Mouse (Mus musculus) hindbrain, embryonic 13.5 days (tissue): ENCODE measurements around the gene Fermt1. TPM values are rescaled to one million over a fixed set of nuclear protein-coding genes. Genes with fewer than 3 reads are reported as not detected.

Source experiments
- ATAC-seq: fragments of 200-750 bp; cut with Nextera tagmentation; 2 replicates; pipeline ENCODE4 v1.8.0; 2017; ENCODE audit warnings: moderate TSS enrichment; ENCODE audit not compliant: low FRiP score
- H3K27ac ChIP-seq: fragments of 300-500 bp; sonication (generic); 2 replicates; pipeline ENCODE4 v1.5.1; 2015; ENCODE audit warnings: inconsistent platforms, mild to moderate bottlenecking, moderate library complexity
- H3K27me3 ChIP-seq: fragments of 300-500 bp; sonication (generic); 2 replicates; pipeline ENCODE4 v1.6.1; 2015; ENCODE audit warnings: mild to moderate bottlenecking, inconsistent platforms
- H3K36me3 ChIP-seq: fragments of 300-500 bp; sonication (generic); 2 replicates; pipeline ENCODE4 v1.6.1; 2015; ENCODE audit warnings: mild to moderate bottlenecking, inconsistent platforms
- H3K4me1 ChIP-seq: fragments of 300-500 bp; sonication (generic); replicated peaks from 2 replicates; pipeline ENCODE4 v1.6.1; 2015; ENCODE audit warnings: inconsistent platforms
- H3K4me2 ChIP-seq: fragments of 300-500 bp; sonication (generic); 2 replicates; pipeline ENCODE4 v1.6.1; 2015; ENCODE audit warnings: inconsistent platforms, mild to moderate bottlenecking, moderate library complexity
- H3K4me3 ChIP-seq: fragments of 300-500 bp; sonication (generic); 2 replicates; pipeline ENCODE4 v1.5.1; 2015; ENCODE audit warnings: mild to moderate bottlenecking, inconsistent platforms
- H3K9ac ChIP-seq: fragments of 300-500 bp; sonication (generic); 2 replicates; pipeline ENCODE4 v1.6.1; 2015; ENCODE audit warnings: mild to moderate bottlenecking, inconsistent platforms
- H3K9me3 ChIP-seq: fragments of 300-500 bp; sonication (generic); 2 replicates; pipeline ENCODE4 v1.6.1; 2016; ENCODE audit warnings: inconsistent platforms
- WGBS: fragments of 180-500 bp; shearing (Covaris S2); methylation state at CpG from one replicate; pipeline ENCODE4 v1.1.7; 2015; 5-methylcytosine and 5-hydroxymethylcytosine counted together
- polyA plus RNA-seq: library from polyadenylated mRNA; unstranded; fragments of >200 nt; fragmentation: Nextera tagmentation; extraction: Ambion mirVana; gene quantifications from 2 replicates; pipeline ENCODE4 v1.2.1, GENCODE M21; 2015

The Fermt1 gene
- polyA plus RNA-seq, 1 experiment from 2014 or later: not detected

DNA sequence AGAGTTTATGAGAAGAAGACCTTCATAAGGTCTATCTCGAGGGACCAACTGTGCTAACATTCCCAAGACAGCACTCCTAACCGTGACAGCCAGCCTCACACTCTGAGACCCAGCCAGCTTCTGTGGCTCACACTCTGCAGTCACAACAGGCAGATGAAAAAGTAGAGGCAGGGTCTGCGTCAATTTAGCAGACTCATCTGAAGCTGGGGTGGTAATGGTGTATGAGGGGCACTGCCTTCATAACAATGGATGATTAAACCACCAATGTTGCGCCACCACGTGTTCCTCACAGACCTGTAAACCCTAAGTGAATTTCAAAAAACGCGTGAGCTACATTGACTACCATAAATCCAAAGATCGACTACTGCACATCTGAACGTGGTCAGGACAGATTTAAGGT lies 2.1 kb downstream of the Fermt1 start:
- Histone ChIP-seq H3K4me3 (no peak overlapping the region), H3K27ac (no peak overlapping the region), H3K9ac (no peak overlapping the region), H3K36me3 (no peaks in the 10 kb centered on the region), H3K9me3 (no peaks in the 10 kb centered on the region), H3K27me3 (peaks cover 56% of the 10 kb centered on the region), H3K4me2 (no peak overlapping the region), H3K4me1 (peaks cover 15% of the 10 kb centered on the region)
- 53% methylated on average over 9 of the region's 9 CpGs for WGBS
- ATAC-seq: no peak

DNA sequence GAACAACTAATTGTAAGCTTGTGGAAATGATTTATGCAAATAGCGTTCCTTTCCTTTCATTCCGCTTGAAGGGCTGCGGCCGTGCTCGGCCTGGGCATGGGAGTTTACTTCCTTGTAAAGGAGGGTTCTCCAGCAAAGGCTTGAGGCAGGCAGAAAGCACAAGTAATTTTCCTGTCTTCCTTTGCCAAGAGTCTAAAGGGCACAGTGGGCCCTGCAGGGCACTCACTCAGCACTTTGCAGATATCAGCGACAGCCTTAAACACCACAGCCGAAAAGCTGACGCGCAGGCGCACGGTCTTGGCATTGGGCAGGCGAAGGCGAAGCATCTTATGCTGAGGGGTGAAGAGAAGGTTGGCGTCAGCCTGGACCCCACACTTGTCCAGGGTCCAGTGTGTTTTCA lies 6.7 kb downstream of the Fermt1 start:
- Histone ChIP-seq H3K4me3 (no peak overlapping the region), H3K27me3 (peaks cover 15% of the 10 kb centered on the region), H3K36me3 (no peaks in the 10 kb centered on the region), H3K4me2 (no peak overlapping the region), H3K4me1 (no peaks in the 10 kb centered on the region), H3K9me3 (no peaks in the 10 kb centered on the region), H3K9ac (no peak overlapping the region), H3K27ac (no peak overlapping the region)
- WGBS: 81% methylated on average over 14 of the region's 14 CpGs
- ATAC-seq: no peak

DNA sequence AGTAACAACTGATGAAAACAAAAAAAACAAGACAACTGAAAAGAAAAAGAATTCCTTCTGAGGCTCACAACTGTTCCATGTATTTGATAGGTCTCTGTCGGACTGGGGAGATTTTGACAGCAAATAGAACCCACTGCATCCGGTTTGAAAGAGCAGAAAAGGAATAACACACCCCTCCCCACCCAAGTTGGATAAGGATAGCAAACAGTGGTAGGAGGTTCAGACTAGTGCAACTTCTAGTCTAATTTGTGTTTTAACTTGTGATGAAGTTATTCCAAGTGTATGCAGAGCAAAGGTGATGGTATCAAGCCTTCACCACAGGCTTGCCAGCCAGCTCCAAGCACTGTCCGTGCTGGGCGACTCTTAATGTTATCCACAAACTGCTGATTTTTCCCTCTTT lies 9.5 kb downstream of the Fermt1 start:
- Histone ChIP-seq H3K36me3 (no peaks in the 10 kb centered on the region), H3K4me1 (no peaks in the 10 kb centered on the region), H3K4me3 (no peak overlapping the region), H3K9ac (no peak overlapping the region), H3K27ac (no peak overlapping the region), H3K9me3 (no peaks in the 10 kb centered on the region), H3K4me2 (no peak overlapping the region), H3K27me3 (no peaks in the 10 kb centered on the region)
- 86% methylated on average over 4 of the region's 4 CpGs for WGBS
- no peak for ATAC-seq

DNA sequence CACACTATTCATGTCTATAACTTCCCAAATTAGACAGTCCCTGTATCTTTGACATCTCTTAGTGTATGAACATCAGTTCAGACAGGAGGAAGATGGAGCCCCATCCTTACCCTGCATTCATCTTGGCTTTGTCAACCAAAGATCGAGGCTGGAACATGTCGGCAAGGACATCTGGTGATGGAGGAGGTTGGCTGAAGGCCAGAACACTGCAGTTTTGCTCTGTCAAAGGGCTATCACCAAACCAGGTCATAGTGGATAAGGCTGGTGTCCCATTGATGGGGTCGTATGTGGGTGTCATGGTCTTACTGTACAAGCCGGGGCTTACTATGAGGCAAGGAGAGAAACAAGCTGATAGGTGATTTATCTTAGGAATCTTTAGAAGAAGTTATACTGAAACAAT lies 11.0 kb downstream of the Fermt1 start:
- no peak overlapping the region for H3K9ac ChIP-seq
- no peak overlapping the region for H3K4me3 ChIP-seq
- no peak overlapping the region for H3K4me2 ChIP-seq
- WGBS: 93% methylated on average over 4 of the region's 4 CpGs
- ATAC-seq: no peak
- H3K36me3 ChIP-seq: no peaks in the 10 kb centered on the region
- no peaks in the 10 kb centered on the region for H3K4me1 ChIP-seq
- no peaks in the 10 kb centered on the region for H3K27me3 ChIP-seq
- H3K9me3 ChIP-seq: no peaks in the 10 kb centered on the region
- H3K27ac ChIP-seq: no peak overlapping the region

GRCm38 (mm10) chr2:132934142-132934541 lies 11.6 kb downstream of the Fermt1 start:
- Histone ChIP-seq H3K4me2 (no peak overlapping the region), H3K9ac (no peak overlapping the region), H3K36me3 (no peaks in the 10 kb centered on the region), H3K27me3 (no peaks in the 10 kb centered on the region), H3K4me1 (no peaks in the 10 kb centered on the region), H3K4me3 (no peak overlapping the region), H3K9me3 (no peaks in the 10 kb centered on the region), H3K27ac (no peak overlapping the region)
- 94% methylated on average over 2 of the region's 2 CpGs for WGBS
- ATAC-seq: no peak

DNA sequence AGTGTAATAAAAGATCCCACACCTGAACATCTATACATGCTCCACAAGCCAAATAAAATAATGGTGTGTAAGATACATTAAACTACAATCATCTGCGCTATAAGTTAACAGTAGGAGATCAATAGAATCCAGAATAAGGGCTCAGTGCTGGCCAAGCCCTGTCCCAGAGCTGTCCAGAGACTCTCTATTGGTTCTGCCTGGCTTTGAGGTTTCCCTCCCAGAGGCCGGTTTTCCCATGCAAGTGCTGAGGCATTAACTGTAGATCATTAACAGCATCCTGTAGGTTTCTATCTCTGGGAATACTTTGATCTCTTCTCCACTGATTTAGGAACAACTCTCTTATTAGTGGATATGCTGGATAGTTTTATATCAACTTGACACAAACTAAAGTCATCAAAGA lies 16.7 kb downstream of the Fermt1 start:
- Histone ChIP-seq H3K27me3 (no peaks in the 10 kb centered on the region), H3K9ac (no peak overlapping the region), H3K36me3 (no peaks in the 10 kb centered on the region), H3K27ac (no peak overlapping the region), H3K4me2 (no peak overlapping the region), H3K4me1 (no peaks in the 10 kb centered on the region), H3K9me3 (no peaks in the 10 kb centered on the region), H3K4me3 (no peak overlapping the region)
- WGBS: 77% methylated on average over 2 of the region's 2 CpGs
- no peak for ATAC-seq

GRCm38 (mm10) chr2:132927871-132928270 lies 17.8 kb downstream of the Fermt1 start:
- ATAC-seq: no peak
- Histone ChIP-seq H3K4me3 (no peak overlapping the region), H3K27me3 (no peaks in the 10 kb centered on the region), H3K4me1 (no peaks in the 10 kb centered on the region), H3K9ac (no peak overlapping the region), H3K9me3 (no peaks in the 10 kb centered on the region), H3K4me2 (no peak overlapping the region), H3K27ac (no peak overlapping the region), H3K36me3 (no peaks in the 10 kb centered on the region)
- WGBS: 70% methylated on average over 2 of the region's 2 CpGs

- 78% methylated on average over 2 of the region's 2 CpGs for WGBS
- ATAC-seq: no peak
- no peaks in the 10 kb centered on the region for H3K27me3 ChIP-seq
- no peaks in the 10 kb centered on the region for H3K9me3 ChIP-seq
- no peaks in the 10 kb centered on the region for H3K36me3 ChIP-seq
- no peak overlapping the region for H3K4me3 ChIP-seq
- no peak overlapping the region for H3K4me2 ChIP-seq
- H3K9ac ChIP-seq: peak overlapping the region; percentile 8; the same call in 1 of the 2 replicates
- H3K4me1 ChIP-seq: no peaks in the 10 kb centered on the region
- H3K27ac ChIP-seq: no peak overlapping the region
Measured at GRCm38 (mm10) chr2:132927298-132927697, 18.4 kb downstream of the Fermt1 start.

DNA sequence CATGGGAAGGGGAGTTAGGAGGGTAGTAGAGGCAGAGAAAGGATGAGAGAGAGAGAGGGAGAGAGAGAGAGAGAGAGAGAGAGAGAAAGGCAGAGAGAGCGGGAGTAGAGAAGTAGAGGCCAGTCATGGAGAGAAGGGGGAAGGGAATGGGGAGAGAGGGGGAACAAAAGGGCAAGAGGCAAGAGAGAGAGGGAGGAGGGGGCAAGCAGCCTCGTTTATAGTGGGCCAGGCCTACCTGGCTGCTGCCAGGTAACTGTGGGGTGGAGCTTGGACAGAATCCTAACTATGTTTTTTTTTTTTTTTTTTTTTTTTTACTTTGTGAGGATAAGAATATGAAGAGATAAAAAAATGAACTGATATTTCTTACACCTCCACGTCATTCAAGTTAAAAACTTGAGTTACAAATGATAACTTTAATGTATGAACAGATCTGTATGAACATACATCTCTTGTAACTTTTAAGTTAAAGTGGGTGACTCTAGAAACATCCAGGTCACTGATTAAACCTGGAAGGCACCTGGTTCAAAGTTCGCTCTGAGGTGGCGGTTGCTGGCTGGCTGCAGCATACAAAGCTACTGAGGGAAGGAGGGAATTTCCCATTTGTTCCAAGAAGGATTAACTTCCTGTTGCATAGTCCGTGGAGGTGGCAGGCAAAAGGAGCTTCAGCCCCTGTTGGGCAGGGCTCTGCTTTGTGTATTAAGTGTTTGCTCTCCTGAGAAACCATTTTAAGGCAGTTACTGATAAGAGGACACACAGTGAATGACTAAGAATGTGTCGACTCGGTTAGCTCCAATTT lies 22.2 kb downstream of the Fermt1 start:
- 58% methylated on average over 8 of the region's 8 CpGs for WGBS

DNA sequence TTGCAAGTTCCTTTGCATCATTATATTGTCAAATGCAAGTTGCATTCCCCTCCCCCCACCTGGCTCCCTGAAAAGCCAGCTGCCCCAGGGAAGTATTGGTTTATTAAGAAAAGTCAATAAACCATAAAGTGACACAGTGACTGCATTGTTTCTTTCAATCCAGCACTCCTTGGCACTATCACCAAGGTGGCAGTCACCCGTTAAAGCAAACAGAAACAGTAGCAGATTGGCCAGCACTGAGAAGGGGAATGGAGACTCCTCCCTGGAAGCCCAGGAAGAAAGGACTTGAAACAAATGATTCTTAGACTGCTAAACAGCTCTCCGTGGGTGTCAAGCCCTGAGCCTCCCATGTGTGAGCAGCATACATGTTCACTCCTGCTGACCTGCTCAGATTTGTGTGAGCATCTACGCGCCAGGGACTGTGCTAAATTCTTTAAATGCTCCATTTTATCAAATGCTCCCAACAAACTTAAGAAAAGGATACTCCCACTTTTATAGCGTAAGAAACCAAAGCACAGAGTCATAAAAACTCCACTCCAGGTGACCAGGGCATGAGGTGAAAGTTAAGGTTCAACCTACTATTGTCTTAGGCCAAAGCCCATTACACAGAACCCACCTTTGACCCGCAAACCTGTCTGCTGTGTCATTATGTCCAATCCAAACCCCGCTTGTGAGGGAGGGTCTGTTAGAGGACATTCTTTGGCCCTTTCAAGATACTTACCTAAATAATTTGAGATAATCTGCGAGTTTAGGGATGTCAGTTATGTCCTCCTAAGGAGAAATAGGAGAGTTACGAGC lies 23.4 kb downstream of the Fermt1 start:
- ATAC-seq: no peak
- Histone ChIP-seq H3K4me1 (no peaks in the 10 kb centered on the region), H3K9ac (no peak overlapping the region), H3K9me3 (no peaks in the 10 kb centered on the region), H3K36me3 (no peaks in the 10 kb centered on the region), H3K27me3 (no peaks in the 10 kb centered on the region), H3K4me3 (no peak overlapping the region), H3K27ac (no peak overlapping the region), H3K4me2 (no peak overlapping the region)
- WGBS: 76% methylated on average over 9 of the region's 9 CpGs

More for the DNA sequence above, 22.2 kb downstream of the Fermt1 start:
- Histone ChIP-seq H3K4me3 (no peak overlapping the region), H3K36me3 (no peaks in the 10 kb centered on the region), H3K4me2 (no peak overlapping the region), H3K27me3 (no peaks in the 10 kb centered on the region), H3K4me1 (no peaks in the 10 kb centered on the region), H3K9me3 (no peaks in the 10 kb centered on the region), H3K9ac (no peak overlapping the region), H3K27ac (no peak overlapping the region)
- no peak for ATAC-seq

DNA sequence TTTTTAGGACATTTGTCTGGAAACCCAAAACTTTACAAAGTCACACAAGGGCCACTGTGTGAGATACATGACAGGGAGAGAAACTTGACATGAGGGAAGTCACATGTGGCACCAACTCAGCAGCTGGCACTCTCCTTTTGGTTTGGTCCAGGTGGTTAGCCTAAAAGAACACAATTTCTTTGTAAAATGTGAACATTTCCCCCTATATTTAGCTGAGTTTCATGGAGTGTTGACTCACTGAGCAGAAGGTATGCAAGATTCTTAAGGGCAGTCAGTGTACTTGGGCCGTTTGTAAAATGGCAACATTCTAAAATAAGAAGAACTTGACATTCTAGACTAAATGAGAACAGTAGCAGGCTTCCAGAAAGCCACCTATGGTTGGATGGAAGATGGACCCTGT lies 30.9 kb downstream of the Fermt1 start:
- no peak for ATAC-seq

DNA sequence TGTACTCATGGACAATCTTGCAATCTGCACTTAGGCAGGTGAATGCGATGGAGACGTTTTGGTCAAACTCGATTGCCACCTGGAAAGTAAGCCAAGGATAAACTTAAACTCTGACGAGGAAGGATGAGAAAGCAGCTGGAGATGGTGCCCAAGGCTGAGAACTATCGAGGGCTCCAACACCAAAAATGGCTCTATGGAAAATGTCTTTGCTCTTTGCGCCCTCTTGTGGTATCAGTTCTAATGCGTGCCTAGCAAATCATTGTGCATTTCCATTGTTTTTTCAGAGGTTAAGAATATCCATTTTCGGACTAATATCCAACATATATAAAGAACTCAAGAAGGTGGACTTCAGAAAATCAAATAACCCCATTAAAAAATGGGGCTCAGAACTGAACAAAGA lies 38.9 kb downstream of the Fermt1 start:
- Histone ChIP-seq H3K4me2 (no peak overlapping the region), H3K36me3 (no peaks in the 10 kb centered on the region), H3K27ac (no peak overlapping the region), H3K9ac (no peak overlapping the region), H3K4me3 (no peak overlapping the region), H3K4me1 (no peaks in the 10 kb centered on the region; the same call in 1 of the 2 replicates), H3K27me3 (no peaks in the 10 kb centered on the region), H3K9me3 (no peaks in the 10 kb centered on the region)
- 35% methylated on average over 8 of the region's 8 CpGs for WGBS
- ATAC-seq: no peak

More for the DNA sequence above, 30.9 kb downstream of the Fermt1 start:
- no peaks in the 10 kb centered on the region for H3K36me3 ChIP-seq
- H3K4me3 ChIP-seq: no peak overlapping the region
- H3K9me3 ChIP-seq: no peaks in the 10 kb centered on the region
- H3K27me3 ChIP-seq: no peaks in the 10 kb centered on the region
- no peak overlapping the region for H3K4me2 ChIP-seq
- H3K27ac ChIP-seq: no peak overlapping the region
- 83% methylated on average over 1 of the region's 1 CpGs for WGBS
- H3K9ac ChIP-seq: no peak overlapping the region
- no peaks in the 10 kb centered on the region for H3K4me1 ChIP-seq

GRCm38 (mm10) chr2:132904961-132905360 lies 40.7 kb downstream of the Fermt1 start:
- Histone ChIP-seq H3K4me3 (no peak overlapping the region), H3K27me3 (no peaks in the 10 kb centered on the region), H3K36me3 (no peaks in the 10 kb centered on the region), H3K4me1 (no peaks in the 10 kb centered on the region; the same call in 1 of the 2 replicates), H3K9ac (no peak overlapping the region), H3K4me2 (no peak overlapping the region), H3K27ac (no peak overlapping the region), H3K9me3 (no peaks in the 10 kb centered on the region)
- WGBS: 83% methylated on average over 2 of the region's 2 CpGs
- ATAC-seq: no peak
